Mouse (Mus musculus): ENCODE data around the gene Tomm70a.

GRCm38 (mm10) chr16:57162841-57163240, 41.3 kb downstream of the Tomm70a start:
- TF ChIP-seq CTCF (conservative IDR thresholded peaks at IDR 0.05; ENCODE audit: low read length) (no peak), NANOG (IDR thresholded peaks at IDR 0.05; ENCODE audit: borderline replicate concordance, low read length) (no peak)

Data from E14TG2a.4 (cell line).